Mouse (Mus musculus) liver, embryonic 14.5 days (tissue): ENCODE results near the gene Adam4. TPM values are rescaled to one million over a fixed set of nuclear protein-coding genes. Genes with fewer than 3 reads are reported as not detected.
A peak's percentile ranks its signal among the peaks of the same experiment; 100 is the strongest.
"Not testable (repeated sequence)": the region's sequence is repeated elsewhere in the genome, so short reads cannot be mapped to it uniquely, and the experiment has no call there.

ENCODE experiments used
- ATAC-seq: fragments of 200-750 bp; cut with Nextera tagmentation; 2 replicates; pipeline ENCODE4 v1.8.0; 2017; ENCODE audit warnings: moderate number of reproducible peaks, mild to moderate bottlenecking, moderate library complexity; ENCODE audit not compliant: insufficient read depth
- DNase-seq, 3 experiments: peaks; one replicate each; pipeline ENCODE4 v3.0.0-alpha.2; 2012 to 2013; ENCODE audit warnings: low read depth in 3 of 3, low spot score in 3 of 3
- H3K27ac ChIP-seq: fragments of 300-500 bp; sonication (generic); 2 replicates; pipeline ENCODE4 v1.5.1; 2014; ENCODE audit warnings: moderate library complexity, mild to moderate bottlenecking, control low read depth, inconsistent platforms
- H3K27me3 ChIP-seq: fragments of 300-500 bp; sonication (generic); 2 replicates; pipeline ENCODE4 v1.6.1; 2014; ENCODE audit warnings: mild to moderate bottlenecking, low read length, moderate library complexity; ENCODE audit not compliant: control insufficient read depth, insufficient read depth
- H3K36me3 ChIP-seq: fragments of 300-500 bp; sonication (generic); replicated peaks from 2 replicates; pipeline ENCODE4 v1.6.1; 2014; ENCODE audit warnings: low read depth; ENCODE audit not compliant: control insufficient read depth, insufficient read depth
- H3K4me1 ChIP-seq, 2 experiments: fragments of 200-500 bp in 1 of 2; fragments of 300-500 bp in 1 of 2; sonication (generic) in 1 of 2; replicated peaks; 2 replicates each; pipeline ENCODE4 v1.6.1; 2012 to 2014; ENCODE audit warnings: antibody characterized with exemption in 1 of 2, inconsistent platforms in 1 of 2, low read length in 1 of 2; ENCODE audit not compliant: control insufficient read depth in 2 of 2, insufficient read depth in 2 of 2
- H3K4me2 ChIP-seq: fragments of 300-500 bp; sonication (generic); 2 replicates; pipeline ENCODE4 v1.6.1; 2014; ENCODE audit warnings: low read depth, mild to moderate bottlenecking, control low read depth, moderate library complexity
- H3K4me3 ChIP-seq, 2 experiments: fragments of 200-500 bp in 1 of 2; fragments of 300-500 bp in 1 of 2; sonication (generic) in 1 of 2; 2 replicates each; pipeline ENCODE4 v1.5.1; 2012 to 2014; ENCODE audit warnings: low read depth in 2 of 2, low read length in 2 of 2, mild to moderate bottlenecking in 2 of 2, control low read depth in 1 of 2, inconsistent platforms in 1 of 2, moderate library complexity in 1 of 2; ENCODE audit not compliant: insufficient read depth in 1 of 2
- H3K9ac ChIP-seq: fragments of 300-500 bp; sonication (generic); replicated peaks from 2 replicates; pipeline ENCODE4 v1.6.1; 2014; ENCODE audit warnings: mild to moderate bottlenecking, control low read depth, moderate library complexity
- H3K9me3 ChIP-seq: fragments of 300-500 bp; sonication (generic); 2 replicates; pipeline ENCODE4 v1.6.1; 2016; ENCODE audit warnings: low read length, mixed read lengths; ENCODE audit not compliant: control insufficient read depth
- CTCF ChIP-seq: IDR thresholded peaks from 2 replicates; pipeline ENCODE4 v1.5.1; 2016; ENCODE audit warnings: antibody characterized with exemption, low read depth, control low read depth
- EP300 ChIP-seq: IDR thresholded peaks from 2 replicates; pipeline ENCODE4 v1.6.1; 2016; ENCODE audit warnings: antibody characterized with exemption, low read depth
- WGBS: fragments of 180-500 bp; shearing (Covaris S2); extraction: QIAGEN DNeasy Blood & Tissue Kit; methylation state at CpG from one replicate; pipeline ENCODE4 v1.1.7; 2014; ENCODE audit not compliant: insufficient replicate concordance; 5-methylcytosine and 5-hydroxymethylcytosine counted together
- polyA plus RNA-seq, 2 experiments: library from polyadenylated mRNA; depleted of rRNA in 1 of 2; stranded (reverse) in 1 of 2; unstranded in 1 of 2; fragments of >200 nt; fragmentation: Nextera tagmentation in 1 of 2; extraction: Ambion mirVana in 1 of 2; gene quantifications; 2 replicates each; pipeline versions ENCODE4 v1.2.1 to v1.2.3; 2012 to 2014

Gene Adam4
- polyA plus RNA-seq, 2 experiments = 0.08 to 0.31 TPM

DNA sequence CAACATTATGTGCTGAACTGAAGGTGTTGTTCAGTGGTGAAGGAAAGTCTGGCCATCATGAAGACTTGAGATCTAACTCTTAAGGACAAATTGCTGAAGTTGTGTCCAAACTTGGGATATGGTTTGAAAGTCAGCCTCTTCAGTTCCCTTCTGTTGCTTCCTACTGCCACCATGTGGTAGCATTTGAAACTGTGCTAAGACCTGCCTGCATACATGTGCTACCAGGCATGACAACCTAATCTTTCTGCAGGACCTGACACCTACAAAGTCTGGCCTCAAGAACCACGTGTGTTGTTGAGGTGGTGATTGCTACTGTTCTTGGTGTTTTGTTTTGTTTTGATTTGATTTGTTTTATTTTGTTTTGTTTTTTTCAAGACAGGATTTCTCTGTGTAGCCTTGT lies 19.6 kb downstream of the Adam4 start:
- DNase-seq (peak in 2 of 3 experiments; percentile 6 to 20), ATAC-seq (no peak)
- H3K4me1 ChIP-seq = no peaks in the 10 kb centered on the region
- no peak overlapping the region for H3K4me3 ChIP-seq
- H3K27ac ChIP-seq = no peak overlapping the region
- H3K4me2 ChIP-seq = no peak overlapping the region
- TF ChIP-seq EP300 (no peak), CTCF (peak; percentile 71)
- H3K9ac ChIP-seq = no peak overlapping the region
- no peaks in the 10 kb centered on the region for H3K9me3 ChIP-seq
- WGBS = 14% methylated on average over 1 of the region's 1 CpGs
- H3K27me3 ChIP-seq = no peaks in the 10 kb centered on the region
- no peaks in the 10 kb centered on the region for H3K36me3 ChIP-seq

GRCm38 (mm10) chr12:81379364-81379763 lies 42.4 kb downstream of the Adam4 start, which contains the start of gene Gm4787:
TSS of gene Gm4787 (minus strand) at chr12:81379464.
- WGBS = 78% methylated on average over 1 of the region's 1 CpGs
- ATAC-seq, DNase-seq: not testable (repeated sequence)

More at GRCm38 (mm10) chr12:81379364-81379763, 42.4 kb downstream of the Adam4 start, which contains the start of gene Gm4787:
- H3K27ac ChIP-seq, H3K4me1 ChIP-seq, H3K27me3 ChIP-seq, H3K4me3 ChIP-seq, H3K4me2 ChIP-seq, H3K36me3 ChIP-seq, H3K9ac ChIP-seq, H3K9me3 ChIP-seq: not testable (repeated sequence)

Other genes starting within 250 kb of the Adam4 start
- gene Slc8a3, start 88.8 kb downstream of the Adam4 start, polyA plus RNA-seq (2012; rRNA removed) = 0.02 and 0.11 TPM in 2 replicates
- gene Slc8a3, start 88.8 kb downstream of the Adam4 start, polyA plus RNA-seq (2014; fragmentation: Nextera tagmentation; extraction: Ambion mirVana) = not detected in 2 replicates
- 0.13 and 0.21 TPM in 2 replicates for gene Gm4787, start 42.5 kb downstream of the Adam4 start, polyA plus RNA-seq (2012; rRNA removed)
- gene Gm4787, start 42.5 kb downstream of the Adam4 start, polyA plus RNA-seq (2014; fragmentation: Nextera tagmentation; extraction: Ambion mirVana) = 0.06 and 0.18 TPM in 2 replicates
- 21.1 and 36.3 TPM in 2 replicates for gene Cox16, start 63.2 kb upstream of the Adam4 start, polyA plus RNA-seq (2012; rRNA removed)
- gene Cox16, start 63.2 kb upstream of the Adam4 start, polyA plus RNA-seq (2014; fragmentation: Nextera tagmentation; extraction: Ambion mirVana) = 77.3 and 84.2 TPM in 2 replicates
- 3.9 and 4.8 TPM in 2 replicates for gene Gm20498, start 111.0 kb upstream of the Adam4 start, polyA plus RNA-seq (2012; rRNA removed)
- gene Gm20498, start 111.0 kb upstream of the Adam4 start, polyA plus RNA-seq (2014; fragmentation: Nextera tagmentation; extraction: Ambion mirVana) = 13.0 and 14.4 TPM in 2 replicates
- gene Synj2bp, start 111.0 kb upstream of the Adam4 start, polyA plus RNA-seq (2012; rRNA removed) = 4.0 and 8.2 TPM in 2 replicates
- 12.1 and 15.2 TPM in 2 replicates for gene Synj2bp, start 111.0 kb upstream of the Adam4 start, polyA plus RNA-seq (2014; fragmentation: Nextera tagmentation; extraction: Ambion mirVana)
- gene Adam21, start 146.5 kb upstream of the Adam4 start, polyA plus RNA-seq (2012; rRNA removed) = 0.02 TPM in 1 of 2 replicates, not detected in the other
- not detected in 2 replicates for gene Adam21, start 146.5 kb upstream of the Adam4 start, polyA plus RNA-seq (2014; fragmentation: Nextera tagmentation; extraction: Ambion mirVana)
- gene Med6, start 173.1 kb upstream of the Adam4 start, polyA plus RNA-seq (2012; rRNA removed) = 14.1 and 27.2 TPM in 2 replicates
- gene Med6, start 173.1 kb upstream of the Adam4 start, polyA plus RNA-seq (2014; fragmentation: Nextera tagmentation; extraction: Ambion mirVana) = 35.8 and 38.7 TPM in 2 replicates
- gene Ttc9, start 209.3 kb upstream of the Adam4 start, polyA plus RNA-seq (2012; rRNA removed) = 0.02 and 0.03 TPM in 2 replicates
- 0.05 TPM in 1 of 2 replicates, not detected in the other for gene Ttc9, start 209.3 kb upstream of the Adam4 start, polyA plus RNA-seq (2014; fragmentation: Nextera tagmentation; extraction: Ambion mirVana)